Mouse (Mus musculus) CD4-positive helper T cell, adult 2 months (primary cell): ENCODE results near the gene Rhbg.
A peak's percentile ranks its signal among the peaks of the same experiment; 100 is the strongest.
"Not testable (repeated sequence)": the region's sequence is repeated elsewhere in the genome, so short reads cannot be mapped to it uniquely, and the experiment has no call there.

Experiments
- DNase-seq: peaks from one replicate; pipeline ENCODE4 v3.0.0-alpha.2; 2012; ENCODE audit warnings: low read depth, missing footprints, low spot score

The Rhbg gene

DNA sequence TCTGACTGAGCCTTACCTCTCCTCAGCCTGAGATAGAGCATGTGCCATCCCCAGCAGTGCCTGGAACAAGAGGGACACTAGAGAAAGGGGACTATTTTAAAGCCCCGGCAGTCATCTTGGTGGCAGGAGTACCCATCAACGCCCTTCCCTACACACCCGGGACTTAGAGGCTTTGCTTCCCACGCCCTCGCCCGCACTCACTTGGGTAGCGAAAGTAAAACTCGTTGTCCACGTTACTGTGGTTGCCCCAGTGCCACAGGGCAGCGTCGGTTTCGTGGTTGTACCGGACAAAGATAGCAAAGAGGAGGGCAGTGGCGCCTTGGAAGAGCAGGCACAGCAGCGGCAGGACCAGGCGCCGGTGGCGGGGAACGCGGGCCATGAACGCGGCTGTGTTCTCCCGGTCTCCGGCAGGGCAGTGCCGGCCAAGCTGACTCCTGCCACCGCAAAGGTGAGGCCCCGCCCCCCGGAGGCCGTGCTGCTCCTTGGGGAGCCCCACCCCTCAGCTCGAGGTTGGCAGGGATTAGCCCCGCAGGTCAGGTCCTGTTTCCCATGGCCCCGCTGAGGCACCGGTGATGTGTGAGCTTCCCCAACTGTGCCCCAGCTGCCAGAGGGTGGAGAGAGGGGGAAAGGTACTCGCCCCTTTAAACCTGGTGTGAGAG is at the start of gene Rhbg:
Rhbg (minus strand) TSS at position 442 of the 659 bp plus-strand sequence.
- DNase-seq: peak; percentile 24

DNA sequence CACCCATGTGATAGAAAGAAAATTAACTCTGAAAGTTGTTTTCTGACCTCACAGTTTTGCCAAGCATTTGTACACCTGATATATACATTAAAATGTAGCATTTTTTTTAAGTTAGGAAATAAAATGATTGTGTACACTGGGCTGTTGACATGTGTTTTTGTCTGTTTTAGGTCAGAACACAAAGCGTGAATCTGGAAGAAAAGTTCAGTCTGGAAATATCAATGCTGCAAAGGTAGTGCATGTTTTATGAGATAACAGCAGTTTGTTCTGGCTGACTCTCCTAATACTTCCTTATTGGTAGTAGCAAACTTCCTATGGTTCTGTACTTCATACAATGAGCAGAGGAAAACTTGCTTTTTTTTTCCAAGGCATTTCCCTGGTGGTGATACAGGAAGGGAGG is 44.7 kb upstream of the Rhbg start:
- DNase-seq: no peak

DNA sequence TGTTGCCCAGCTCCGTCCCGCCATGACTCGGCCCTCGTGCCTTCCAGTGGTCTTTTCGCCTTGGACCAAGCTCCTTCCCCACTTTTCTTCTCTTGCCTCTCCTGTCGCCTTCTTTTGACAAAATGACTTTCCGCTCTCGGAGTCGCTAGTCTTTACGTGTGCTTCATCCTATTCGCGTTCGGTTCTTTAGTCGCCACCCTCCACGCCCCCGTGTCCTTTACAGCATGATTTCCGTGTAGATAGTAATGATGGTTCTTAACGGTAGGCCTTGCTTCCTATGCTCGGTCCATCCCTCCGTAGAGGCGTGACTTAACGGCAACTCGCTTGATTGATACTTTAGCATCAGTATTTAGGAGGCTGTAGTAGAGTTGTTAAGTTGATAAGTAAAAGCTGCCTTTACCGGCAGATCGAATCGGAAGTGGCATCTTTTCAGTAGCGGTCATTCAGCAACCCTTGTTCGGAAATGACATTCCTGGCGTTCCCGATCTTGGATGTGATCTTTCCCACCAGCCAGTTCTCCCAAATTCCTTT is 42.9 kb upstream of the Rhbg start:
- peak; percentile 83 for DNase-seq

DNA sequence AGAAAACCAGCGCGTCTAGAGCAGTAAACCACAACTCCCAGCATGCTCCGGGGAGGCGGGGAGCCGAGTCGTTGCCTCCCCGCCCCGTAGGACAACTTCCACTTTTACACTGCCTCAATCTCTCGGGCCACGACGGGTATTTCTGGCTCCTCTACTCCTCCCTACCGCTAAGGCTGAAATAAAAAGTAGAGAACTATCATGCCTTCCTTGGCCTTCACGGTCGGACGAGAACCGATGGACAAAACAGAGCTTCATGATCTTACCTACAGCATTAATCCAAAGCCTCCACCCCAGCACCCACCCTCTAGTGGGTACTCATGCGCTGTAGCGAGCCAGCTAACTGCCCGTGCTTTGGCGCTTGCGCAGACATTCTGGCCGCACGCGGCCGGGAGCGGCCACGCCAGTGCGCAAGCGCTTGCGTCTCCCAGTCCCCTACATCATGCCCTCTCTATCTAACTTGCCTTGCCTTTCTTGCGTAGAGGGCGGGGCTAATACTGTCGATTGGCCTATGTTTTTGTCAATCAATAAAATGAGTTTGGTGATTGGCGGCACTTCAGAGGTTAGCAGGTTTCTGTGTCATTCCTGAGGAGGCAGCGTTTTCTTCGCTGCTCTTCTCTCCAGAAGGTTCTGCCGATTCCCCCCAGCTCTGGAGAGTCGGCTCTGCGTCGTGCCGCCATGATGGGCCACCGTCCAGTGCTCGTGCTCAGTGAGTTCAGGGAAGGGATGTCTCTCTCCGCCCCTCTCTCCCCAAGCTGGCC is 42.2 kb upstream of the Rhbg start, which contains the start of the genes Tsacc and Cct3:
Tsacc (minus strand) TSS at position 439 of the 758 bp plus-strand sequence.
Cct3 (plus strand) TSS at position 556 of the 758 bp plus-strand sequence.
- peak; percentile 100 for DNase-seq

DNA sequence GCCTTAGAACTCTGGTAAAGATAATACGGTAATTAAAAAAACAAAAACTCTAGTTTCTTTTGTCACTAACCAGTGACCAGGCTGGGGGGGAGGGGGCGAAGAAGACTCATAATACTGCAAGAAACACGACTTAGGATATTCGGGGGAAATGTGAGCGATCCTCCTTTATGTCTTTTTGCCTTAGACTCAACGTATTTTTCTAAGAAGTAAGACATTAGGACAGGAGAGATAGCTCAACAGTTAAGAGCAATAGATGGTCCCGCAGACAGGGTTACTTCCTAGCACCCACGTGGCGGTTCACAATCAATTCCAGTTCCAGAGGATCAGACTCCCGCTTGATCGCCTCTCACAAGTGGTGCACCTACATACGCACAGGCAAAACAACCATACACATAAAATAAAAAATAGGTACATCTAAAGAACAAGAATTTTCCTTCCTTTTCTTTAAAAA is 41.6 kb upstream of the Rhbg start:
- no peak for DNase-seq

DNA sequence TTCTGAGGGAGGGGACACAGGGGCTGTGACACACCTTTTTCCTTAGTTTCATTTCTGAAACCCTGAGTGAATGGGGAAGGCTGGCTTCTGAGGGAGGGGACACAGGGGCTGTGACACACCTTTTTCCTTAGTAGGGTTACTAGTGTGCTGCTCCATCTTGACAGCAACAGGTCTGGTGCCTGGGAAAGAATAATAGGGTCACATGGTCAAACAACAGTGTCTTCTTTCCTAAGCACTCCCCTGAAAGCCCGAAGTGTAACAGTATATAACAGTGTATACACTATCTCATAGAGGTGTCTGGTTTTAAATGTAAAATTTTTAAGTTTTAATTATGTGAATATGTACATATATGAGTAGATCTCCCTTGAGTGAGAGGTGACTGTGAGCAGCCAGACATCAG is 40.8 kb upstream of the Rhbg start:
- not testable (repeated sequence) for DNase-seq

DNA sequence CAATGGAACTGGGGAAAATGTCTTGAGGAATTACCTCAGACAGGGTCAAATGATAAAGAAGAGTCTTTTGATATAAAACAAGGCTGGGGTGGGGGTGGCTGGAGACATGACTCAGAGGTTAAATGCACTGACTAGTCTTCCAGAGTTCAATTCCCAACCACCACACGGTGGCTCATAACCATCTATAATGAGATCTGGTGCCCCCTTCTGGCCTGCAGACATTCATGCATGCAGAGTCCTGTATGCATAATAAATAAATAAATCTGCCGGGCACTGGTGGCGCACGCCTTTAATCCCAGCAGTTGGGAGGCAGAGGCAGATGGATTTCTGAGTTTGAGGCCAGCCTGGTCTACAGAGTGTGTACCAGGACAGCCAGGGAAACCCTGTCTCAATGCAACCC is 37.5 kb upstream of the Rhbg start:
- peak; percentile 48 for DNase-seq

DNA sequence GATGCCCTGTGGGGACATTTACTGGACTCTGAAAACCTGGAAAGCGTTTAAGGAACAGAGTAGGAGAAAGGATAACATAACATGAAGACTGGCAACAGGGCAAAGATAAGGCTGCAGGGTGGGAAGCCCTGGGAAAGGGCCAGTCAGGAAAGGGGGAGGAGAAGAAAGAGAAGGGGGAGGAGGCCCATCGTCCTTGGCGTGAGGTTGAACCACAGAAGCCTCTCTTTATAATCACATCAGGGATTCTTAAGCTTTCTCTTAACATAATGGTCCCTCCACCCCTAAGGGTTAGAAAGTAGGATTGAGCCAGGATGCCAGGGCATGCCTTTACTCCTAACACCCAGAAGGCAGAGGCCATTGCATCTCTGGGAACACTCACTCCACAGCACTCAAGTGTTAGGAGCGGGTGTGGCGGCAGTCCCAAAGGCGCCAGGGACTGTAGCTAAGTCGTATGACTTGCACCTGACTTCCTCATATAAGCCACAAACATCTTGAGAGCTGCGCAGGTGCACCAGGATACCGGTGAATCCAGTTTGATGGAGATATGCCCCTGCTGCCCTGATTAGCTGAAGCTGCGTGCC is 33.7 kb upstream of the Rhbg start:
- DNase-seq: not testable (repeated sequence)

DNA sequence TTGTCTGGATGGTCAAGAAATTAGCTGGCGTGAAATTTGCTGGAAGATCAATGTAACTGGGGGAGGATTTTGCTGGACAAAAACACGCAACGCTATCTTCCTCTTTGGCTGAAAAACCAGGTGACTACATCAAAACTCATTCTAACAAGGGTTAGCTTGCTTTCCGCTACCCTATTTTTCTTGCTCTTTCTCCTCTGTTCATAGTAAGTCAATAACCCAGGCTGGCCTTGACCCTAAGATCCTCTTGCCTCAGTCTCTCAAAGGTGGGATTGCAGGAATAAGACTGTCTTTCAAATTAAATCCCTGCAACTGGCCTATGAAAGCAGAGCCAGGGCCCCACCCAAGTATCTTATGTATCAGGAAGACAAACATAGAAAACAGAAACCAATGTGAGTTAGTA is 32.6 kb upstream of the Rhbg start, which contains the start of gene Gm38392:
Gm38392 (minus strand) TSS at position 101 of the 400 bp plus-strand sequence.
- DNase-seq: no peak

DNA sequence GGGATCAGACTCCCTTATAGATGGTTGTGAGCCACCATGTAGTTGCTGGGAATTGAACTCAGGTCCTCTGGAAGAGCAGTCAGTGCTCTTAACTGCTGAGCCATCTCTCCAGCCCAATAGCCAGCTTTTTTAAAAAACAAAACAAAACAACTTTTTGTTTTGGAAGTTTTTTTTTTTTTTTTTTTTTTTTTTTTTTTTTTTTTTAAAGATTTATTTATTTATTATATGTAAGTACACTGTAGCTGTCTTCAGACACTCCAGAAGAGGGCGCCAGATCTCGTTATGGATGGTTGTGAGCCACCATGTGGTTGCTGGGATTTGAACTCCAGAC is 31.0 kb upstream of the Rhbg start:
- DNase-seq: not testable (repeated sequence)

DNA sequence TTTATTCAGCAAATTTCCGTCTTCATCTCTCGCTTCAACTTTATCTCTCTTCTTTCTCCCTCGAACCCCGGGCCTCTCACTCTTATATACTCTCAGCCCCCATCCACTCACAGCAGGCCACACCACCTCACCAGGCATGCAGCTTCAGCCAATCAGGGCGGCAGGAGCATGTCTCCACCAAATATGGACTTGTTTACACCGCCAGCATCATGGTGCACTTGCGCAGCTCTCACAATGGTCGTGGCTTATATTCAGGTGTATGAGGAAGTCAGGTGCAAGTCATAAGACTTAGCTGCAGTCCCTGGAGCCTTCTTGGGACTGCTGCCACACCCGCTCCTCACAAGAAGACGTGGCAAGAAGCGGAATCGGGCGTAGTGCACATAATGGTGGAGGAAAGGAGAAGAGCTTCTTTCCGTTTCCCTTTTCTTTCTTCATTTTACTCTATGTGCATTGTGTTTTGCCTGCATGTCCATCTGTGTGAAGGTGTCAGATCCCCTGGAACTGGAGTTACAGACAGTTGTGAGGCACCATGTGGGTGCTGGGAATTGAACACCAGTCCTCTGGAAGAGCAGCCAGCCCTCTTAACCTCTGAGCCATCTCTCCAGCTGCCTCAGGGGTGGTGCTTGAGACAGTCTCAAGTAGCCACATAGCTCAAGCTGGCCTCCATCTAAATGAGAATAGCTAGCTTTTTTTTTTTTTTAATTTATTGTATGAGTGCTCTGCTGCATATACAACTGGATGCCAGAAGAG is 30.5 kb upstream of the Rhbg start:
- not testable (repeated sequence) for DNase-seq

DNA sequence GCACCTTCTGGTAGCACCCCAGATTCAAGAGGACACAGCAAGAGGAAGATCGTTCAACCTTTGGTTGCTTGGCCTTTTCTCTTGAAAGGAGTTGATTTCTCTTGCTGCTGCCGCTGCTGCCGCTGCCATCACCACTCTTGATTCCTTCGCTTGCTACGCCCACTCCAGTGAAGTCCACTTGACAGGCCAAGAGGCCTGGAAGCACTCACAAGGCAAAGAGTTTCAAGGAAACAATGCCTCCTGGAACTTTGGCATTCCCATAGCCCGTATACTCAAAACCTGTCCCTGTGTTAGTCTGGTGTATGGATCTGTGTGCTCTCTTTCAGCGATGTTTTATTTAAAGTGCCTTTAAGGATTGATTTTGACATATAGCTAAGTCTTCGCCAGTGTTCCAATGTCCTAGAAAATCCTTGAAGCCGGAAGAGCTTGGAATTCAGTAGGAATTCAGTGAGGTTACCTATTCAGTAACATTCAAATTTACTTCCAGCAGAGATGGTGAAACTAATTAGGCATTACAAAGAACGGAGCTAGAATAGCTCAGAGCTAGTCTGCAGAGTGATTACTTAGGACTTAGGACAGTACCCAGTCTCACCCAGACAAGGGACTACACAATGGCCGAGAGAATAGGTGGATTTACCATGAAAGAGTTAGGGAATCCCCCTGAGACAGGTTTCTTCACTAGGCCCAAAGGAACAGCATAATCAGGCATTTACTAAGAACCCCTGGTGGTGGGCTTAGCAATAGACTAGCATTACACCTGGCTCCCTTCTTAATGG is 26.8 kb upstream of the Rhbg start:
- DNase-seq: not testable (repeated sequence)

DNA sequence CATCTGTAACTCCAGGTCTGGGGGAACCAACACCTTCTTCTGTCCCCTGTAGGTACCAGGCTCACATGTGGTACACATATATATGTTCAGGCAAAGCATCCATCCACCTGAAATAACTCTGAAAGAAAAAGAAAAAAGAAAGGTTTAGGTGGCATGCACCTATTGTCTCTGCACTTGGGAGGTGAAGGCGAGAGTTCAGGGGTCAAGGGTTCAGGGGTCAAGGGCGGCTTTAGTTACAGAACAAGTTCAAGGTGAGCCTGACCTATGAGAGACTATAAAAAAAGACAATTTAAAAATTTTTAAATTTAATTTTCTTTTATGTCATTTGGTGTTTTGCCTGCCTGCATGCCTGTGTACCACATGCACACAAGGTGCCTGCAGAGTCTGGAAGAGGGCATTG is 25.5 kb upstream of the Rhbg start:
- no peak for DNase-seq

DNA sequence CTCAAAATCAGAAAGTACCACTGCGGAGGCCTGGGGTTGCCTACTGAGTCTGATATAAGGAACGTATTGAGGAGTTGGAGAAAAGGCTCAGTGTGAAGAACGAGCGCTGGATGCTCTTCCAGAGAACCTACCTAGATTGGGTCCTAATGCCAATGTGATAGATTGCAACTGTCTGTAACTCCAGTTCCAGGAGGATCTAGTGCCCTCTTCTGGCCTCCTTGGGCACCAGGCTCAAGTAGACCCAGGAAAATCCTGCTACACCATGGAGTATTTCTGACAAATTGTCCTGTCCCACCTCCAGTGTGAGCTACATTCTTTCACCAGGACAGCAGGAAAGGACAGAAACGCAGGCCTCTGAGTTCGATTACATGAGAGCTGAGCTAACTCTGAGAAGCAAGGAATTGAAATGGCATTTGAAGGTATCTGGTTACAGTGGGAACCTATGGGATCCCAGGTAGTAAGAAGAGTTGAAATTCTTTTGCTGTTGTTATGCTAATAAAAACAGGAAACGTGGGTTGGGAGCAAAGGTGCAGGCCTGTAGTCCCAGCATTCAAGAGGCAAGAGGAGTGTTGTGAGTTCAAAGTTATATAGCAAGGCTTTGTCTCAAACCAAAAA is 22.1 kb upstream of the Rhbg start:
- no peak for DNase-seq

DNA sequence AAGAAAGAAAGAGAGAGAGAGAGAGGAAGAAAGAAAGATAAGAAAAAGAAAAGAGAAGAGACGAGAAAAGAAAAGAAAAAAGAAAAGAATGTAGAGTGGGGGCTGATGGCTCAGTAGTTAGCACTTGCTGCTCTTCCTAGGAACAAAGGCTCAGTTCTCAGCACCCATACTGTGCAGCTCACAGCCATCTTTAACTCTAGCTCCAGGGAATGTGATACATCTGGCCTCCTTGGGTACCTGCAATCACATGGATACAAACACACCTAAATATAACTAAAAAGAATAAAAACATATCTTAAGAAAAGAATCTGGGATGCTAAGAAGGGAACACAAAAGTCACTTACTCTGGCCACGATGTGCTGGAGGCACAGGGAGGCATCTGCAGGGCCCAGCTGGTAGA is 21.6 kb upstream of the Rhbg start:
- DNase-seq: no peak

DNA sequence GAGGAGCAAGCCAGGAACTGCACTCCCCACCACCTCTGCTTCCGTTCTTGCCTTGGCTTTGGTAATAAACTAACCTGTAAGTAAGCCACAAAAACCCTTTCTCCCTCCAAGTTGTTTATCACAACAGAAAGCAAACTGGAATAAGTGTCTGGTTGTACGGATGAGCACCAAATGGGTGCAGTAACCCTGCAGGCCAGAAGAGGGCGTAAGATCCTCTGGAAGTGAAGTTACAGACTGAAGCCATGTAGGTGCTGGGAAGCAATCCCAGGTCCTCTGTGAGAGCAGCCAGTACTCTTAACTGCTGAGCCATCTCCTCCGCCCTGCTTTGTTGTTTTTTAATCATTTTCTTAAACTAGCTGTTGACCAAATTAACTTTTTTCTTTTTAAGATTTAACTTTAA is 19.5 kb upstream of the Rhbg start:
- no peak for DNase-seq

DNA sequence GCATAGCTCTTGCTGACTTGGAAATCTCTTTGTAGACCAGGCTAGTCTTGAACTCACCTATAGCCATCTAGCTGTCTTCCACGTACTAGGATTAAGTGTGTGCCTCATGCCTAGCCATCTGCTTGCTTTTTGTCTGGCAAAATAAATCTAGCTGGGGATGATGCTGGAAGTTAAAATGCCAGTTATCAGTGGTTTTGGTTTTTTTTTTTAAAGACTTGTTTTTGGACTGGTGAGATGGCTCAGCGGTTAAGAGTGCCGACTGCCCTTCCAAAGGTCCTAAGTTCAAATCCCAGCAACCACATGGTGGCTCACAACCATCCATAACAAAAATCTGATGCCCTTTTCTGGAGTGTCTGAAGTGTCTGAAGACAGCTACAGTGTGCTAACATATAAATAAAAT is 17.4 kb upstream of the Rhbg start:
- no peak for DNase-seq

DNA sequence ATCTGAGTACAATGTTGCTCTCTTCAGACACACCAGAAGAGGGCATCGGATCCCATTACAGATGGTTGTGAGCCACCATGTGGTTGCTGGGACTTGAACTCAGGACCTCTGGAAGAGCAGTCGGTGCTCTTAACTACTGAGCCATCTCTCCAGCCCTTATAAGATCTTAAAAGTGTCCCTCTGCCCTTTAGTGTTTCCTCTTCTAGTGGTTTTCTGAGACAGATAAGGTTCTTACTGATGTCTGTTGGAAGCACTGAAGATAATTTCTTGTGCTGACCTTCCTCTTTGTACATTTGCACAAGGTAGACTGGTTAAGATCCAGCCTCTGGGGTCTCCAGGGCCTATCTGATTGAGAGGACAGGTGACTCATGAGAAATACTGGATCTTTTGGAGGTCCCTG is 16.8 kb upstream of the Rhbg start:
- DNase-seq: not testable (repeated sequence)

DNA sequence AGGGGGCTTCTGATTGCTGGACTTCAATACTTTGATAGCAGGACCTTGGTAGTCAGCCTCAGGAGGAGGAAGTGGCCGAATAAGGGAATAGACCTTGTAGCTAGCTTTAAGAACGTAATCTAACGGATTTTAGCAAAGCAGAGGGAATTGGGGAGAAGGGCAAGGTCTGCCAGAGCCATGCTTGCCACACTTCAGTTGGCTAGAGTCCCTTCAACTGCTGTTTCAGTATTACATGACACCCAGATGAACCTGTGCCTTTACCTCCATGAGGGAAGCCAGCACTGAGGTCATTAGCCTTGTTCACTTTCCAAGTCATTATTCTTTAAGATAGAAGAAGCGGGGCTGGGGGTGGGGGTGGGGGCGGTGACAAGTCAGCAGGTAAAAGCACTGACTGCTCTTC is 14.5 kb upstream of the Rhbg start:
- no peak for DNase-seq

DNA sequence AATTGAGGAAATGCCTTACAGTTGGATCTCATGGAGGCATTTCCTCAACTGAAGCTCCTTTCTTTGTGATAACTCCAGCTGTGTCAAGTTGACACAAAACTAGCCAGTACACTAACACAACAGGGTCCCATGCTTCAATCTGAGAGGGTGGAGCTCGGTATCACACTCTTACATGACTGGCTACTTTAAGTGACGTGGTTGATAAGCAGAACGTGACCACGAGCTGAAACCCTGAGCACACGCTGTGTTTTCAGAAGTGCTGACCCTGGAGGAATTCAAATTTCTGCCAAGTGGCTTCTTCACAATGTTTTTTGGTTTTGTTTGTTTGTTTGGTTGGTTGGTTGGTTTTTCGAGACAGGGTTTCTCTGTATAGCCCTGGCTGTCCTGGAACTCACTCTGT is 13.5 kb upstream of the Rhbg start:
- not testable (repeated sequence) for DNase-seq
